Mouse (Mus musculus) erythroblast, embryonic 14.5 days (primary cell): ENCODE results near the gene Gabpb2.

ENCODE experiments used
- GATA1 ChIP-seq: IDR thresholded peaks from 2 replicates; pipeline ENCODE4 v1.6.1; 2012; ENCODE audit warnings: low read length, inconsistent platforms, mixed read lengths
- TAL1 ChIP-seq: IDR thresholded peaks from 3 replicates; pipeline ENCODE4 v1.6.1; 2012; ENCODE audit warnings: low read length, inconsistent platforms, mixed read lengths

- TF ChIP-seq GATA1 (no peak), TAL1 (no peak)
Observed at GRCm38 (mm10) chr3:95139586-95140288, 78.0 kb downstream of the Gabpb2 start.
